Mouse (Mus musculus) forebrain, embryonic 14.5 days (tissue): ENCODE results near the gene Plekhg3. TPM values are rescaled to one million over a fixed set of nuclear protein-coding genes. Genes with fewer than 3 reads are reported as not detected.

ENCODE experiments used
- ATAC-seq: fragments of 200-750 bp; cut with Nextera tagmentation; 2 replicates; pipeline ENCODE4 v1.8.0; 2017; ENCODE audit warnings: mild to moderate bottlenecking, moderate library complexity
- DNase-seq: peaks from one replicate; pipeline ENCODE4 v3.0.0-alpha.2; 2015; ENCODE audit warnings: low spot score
- H3K27ac ChIP-seq: fragments of 300-500 bp; sonication (generic); 2 replicates; pipeline ENCODE4 v1.5.1; 2014; ENCODE audit warnings: low read depth, mild to moderate bottlenecking, control low read depth, low read length, moderate library complexity
- H3K27me3 ChIP-seq: fragments of 300-500 bp; sonication (generic); replicated peaks from 2 replicates; pipeline ENCODE4 v1.6.1; 2014; ENCODE audit warnings: low read length, control low read depth, mixed read lengths; ENCODE audit not compliant: control insufficient read depth, insufficient read depth
- H3K36me3 ChIP-seq: fragments of 300-500 bp; sonication (generic); 2 replicates; pipeline ENCODE4 v1.6.1; 2014; ENCODE audit warnings: low read length, control low read depth; ENCODE audit not compliant: control insufficient read depth, insufficient read depth
- H3K4me1 ChIP-seq: fragments of 300-500 bp; sonication (generic); 2 replicates; pipeline ENCODE4 v1.6.1; 2014; ENCODE audit warnings: antibody characterized with exemption, low read length, control low read depth; ENCODE audit not compliant: control insufficient read depth, insufficient read depth
- H3K4me2 ChIP-seq: fragments of 300-500 bp; sonication (generic); 2 replicates; pipeline ENCODE4 v1.6.1; 2014; ENCODE audit warnings: mild to moderate bottlenecking, control low read depth, low read length
- H3K4me3 ChIP-seq: fragments of 300-500 bp; sonication (generic); 2 replicates; pipeline ENCODE4 v1.5.1; 2014; ENCODE audit warnings: low read depth, low read length, control low read depth
- H3K9ac ChIP-seq: fragments of 300-500 bp; sonication (generic); 2 replicates; pipeline ENCODE4 v1.6.1; 2014; ENCODE audit warnings: mild to moderate bottlenecking, low read length, control low read depth, moderate library complexity
- H3K9me3 ChIP-seq: fragments of 300-500 bp; sonication (generic); replicated peaks from 2 replicates; pipeline ENCODE4 v1.6.1; 2016; ENCODE audit warnings: low read length, control low read depth, mixed read lengths; ENCODE audit not compliant: control insufficient read depth
- WGBS: fragments of 180-500 bp; shearing (Covaris S2); extraction: QIAGEN DNeasy Blood & Tissue Kit; methylation state at CpG from one replicate; pipeline ENCODE4 v1.1.7; 2014; 5-methylcytosine and 5-hydroxymethylcytosine counted together
- polyA plus RNA-seq: library from polyadenylated mRNA; unstranded; fragments of >200 nt; fragmentation: Nextera tagmentation; extraction: Ambion mirVana; gene quantifications from 2 replicates; pipeline ENCODE4 v1.2.1, GENCODE M21; 2014

The Plekhg3 gene
- polyA plus RNA-seq, 1 experiment from 2014 or later, result 0.47 TPM

DNA sequence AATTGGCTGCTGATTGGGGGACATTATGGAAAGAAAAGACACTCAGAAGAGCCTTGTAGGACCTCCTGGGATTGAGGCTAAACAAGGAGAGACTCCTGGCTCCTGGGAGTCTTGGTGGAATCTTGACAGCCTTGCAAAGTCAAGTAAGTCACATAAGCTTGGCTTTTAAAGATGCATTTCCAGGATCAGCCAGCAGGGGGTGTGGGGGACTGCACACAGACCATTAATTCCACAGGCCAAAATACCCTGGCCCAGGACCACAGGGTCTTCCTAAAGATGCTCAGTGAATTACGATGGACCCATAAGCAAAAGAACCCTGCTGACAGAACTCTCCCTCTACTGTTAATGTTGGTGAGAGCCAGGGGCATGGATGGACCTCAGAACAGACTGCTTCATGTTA is 61.5 kb downstream of the Plekhg3 start:
- Histone ChIP-seq H3K27me3 (no peaks in the 10 kb centered on the region), H3K36me3 (no peaks in the 10 kb centered on the region), H3K4me1 (peaks cover 9% of the 10 kb centered on the region; the same call in 1 of the 2 replicates), H3K27ac (no peak overlapping the region), H3K4me2 (no peak overlapping the region), H3K4me3 (no peak overlapping the region), H3K9ac (no peak overlapping the region), H3K9me3 (no peaks in the 10 kb centered on the region)
- 31% methylated on average over 1 of the region's 1 CpGs for WGBS
- DNase-seq, result peak; percentile 66
- 0 out of 2 replicates have a peak, but pooled peaks have one; percentile 33 for ATAC-seq

DNA sequence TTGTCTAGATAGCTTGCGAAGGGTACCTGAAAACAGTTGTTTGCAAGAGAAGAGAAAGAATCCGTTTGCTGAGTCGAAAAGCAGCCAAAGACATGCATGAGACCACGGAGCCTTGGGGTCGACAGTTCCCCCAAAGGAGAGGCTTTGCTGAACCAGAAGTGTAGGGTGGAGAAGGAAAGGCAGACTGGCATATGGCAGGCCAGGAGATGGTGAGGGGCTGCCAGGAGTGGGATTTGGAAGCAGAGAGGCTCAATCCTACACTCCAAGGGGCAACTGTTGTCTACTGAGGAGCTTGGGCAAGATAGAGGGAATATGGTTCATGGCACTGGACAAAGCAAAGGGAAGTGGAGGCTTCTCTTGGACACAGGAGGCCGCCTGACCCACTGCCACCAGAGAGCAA is 62.6 kb downstream of the Plekhg3 start:
- no peak overlapping the region for H3K4me2 ChIP-seq
- H3K27me3 ChIP-seq, result no peaks in the 10 kb centered on the region
- peaks cover 9% of the 10 kb centered on the region; the same call in 1 of the 2 replicates for H3K4me1 ChIP-seq
- no peaks in the 10 kb centered on the region for H3K36me3 ChIP-seq
- ATAC-seq, result no peak
- no peak for DNase-seq
- H3K9ac ChIP-seq, result no peak overlapping the region
- WGBS, result 81% methylated on average over 6 of the region's 6 CpGs
- no peaks in the 10 kb centered on the region for H3K9me3 ChIP-seq
- H3K27ac ChIP-seq, result no peak overlapping the region
- H3K4me3 ChIP-seq, result no peak overlapping the region

DNA sequence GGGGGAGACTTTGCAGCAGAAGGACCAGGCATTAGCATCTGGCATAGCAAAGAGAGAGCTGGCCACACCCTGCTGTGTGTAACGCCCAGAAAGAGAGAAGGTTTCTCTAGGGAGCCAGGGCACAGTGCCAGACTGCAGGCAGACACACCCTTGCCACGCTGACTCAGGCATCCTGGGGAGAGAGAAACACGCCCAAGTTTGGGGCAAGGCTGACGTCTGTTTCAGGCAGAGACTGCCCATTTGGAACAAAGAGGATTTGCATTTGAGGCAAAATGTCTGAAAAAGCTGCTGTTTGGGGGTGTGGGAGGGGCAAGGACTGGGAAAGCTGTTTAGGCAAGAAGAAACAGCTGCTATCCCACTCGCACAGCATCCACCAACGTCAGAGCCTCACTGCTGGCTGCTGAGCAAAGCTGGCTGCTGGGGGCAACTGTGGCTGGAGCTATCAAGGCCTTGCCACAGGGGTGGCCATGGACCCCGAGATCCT is 63.2 kb downstream of the Plekhg3 start:
- WGBS, result 5% methylated on average over 7 of the region's 7 CpGs
- DNase-seq, result peak; percentile 67
- H3K4me2 ChIP-seq, result no peak overlapping the region
- H3K9me3 ChIP-seq, result no peaks in the 10 kb centered on the region
- no peak overlapping the region for H3K4me3 ChIP-seq
- H3K4me1 ChIP-seq, result peaks cover 9% of the 10 kb centered on the region; the same call in 1 of the 2 replicates
- ATAC-seq, result peak; percentile 38
- no peak overlapping the region for H3K27ac ChIP-seq
- H3K36me3 ChIP-seq, result no peaks in the 10 kb centered on the region
- no peaks in the 10 kb centered on the region for H3K27me3 ChIP-seq
- no peak overlapping the region for H3K9ac ChIP-seq

DNA sequence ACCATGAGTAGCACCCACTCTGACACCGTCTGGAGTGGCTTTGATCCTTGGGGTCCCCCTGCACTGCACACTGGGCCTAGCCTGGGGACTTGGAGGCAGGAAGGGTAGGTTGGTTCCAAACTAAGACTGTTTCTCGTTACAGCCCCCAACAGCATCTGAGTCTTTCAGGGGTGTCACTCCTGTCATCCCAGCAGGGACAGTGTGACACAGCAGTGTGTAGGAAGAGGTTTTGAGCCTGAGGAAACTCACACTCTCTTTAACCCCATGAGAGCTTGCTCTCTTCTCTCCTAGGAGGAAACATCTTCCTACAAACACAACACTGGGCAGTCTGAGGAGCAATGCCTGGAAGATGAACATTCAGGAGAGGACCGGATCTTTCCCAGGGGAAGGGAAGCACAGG is 63.9 kb downstream of the Plekhg3 start:
- no peak overlapping the region for H3K4me3 ChIP-seq
- 56% methylated on average over 3 of the region's 3 CpGs for WGBS
- H3K27me3 ChIP-seq, result no peaks in the 10 kb centered on the region
- H3K4me2 ChIP-seq, result no peak overlapping the region
- DNase-seq (no peak), ATAC-seq (peak; percentile 10; the same call in 1 of the 2 replicates)
- peaks cover 9% of the 10 kb centered on the region; the same call in 1 of the 2 replicates for H3K4me1 ChIP-seq
- H3K9me3 ChIP-seq, result no peaks in the 10 kb centered on the region
- no peak overlapping the region for H3K9ac ChIP-seq
- no peaks in the 10 kb centered on the region for H3K36me3 ChIP-seq
- no peak overlapping the region for H3K27ac ChIP-seq

DNA sequence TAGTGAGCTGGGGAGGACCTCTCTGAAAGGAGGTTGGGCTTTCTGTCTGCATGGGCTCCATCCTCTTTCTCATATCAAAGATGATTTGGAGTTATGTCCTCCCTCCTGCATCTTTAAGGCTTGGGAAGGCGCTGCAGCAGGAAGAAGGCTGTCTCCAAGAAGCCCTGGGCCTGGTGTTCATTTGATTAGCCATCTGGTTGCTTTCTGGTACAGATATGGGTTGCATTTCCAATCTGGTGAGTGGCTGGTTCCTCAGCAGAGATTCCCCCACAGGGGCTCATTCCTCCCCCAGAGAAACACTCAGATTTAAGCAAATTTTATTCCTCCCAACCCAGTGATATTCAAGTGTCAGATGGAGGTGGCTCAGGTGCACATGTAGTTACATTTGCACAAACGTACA is 65.1 kb downstream of the Plekhg3 start:
- Histone ChIP-seq H3K36me3 (no peaks in the 10 kb centered on the region), H3K4me3 (no peak overlapping the region), H3K9ac (no peak overlapping the region; the same call in 1 of the 2 replicates), H3K27me3 (no peaks in the 10 kb centered on the region), H3K27ac (no peak overlapping the region), H3K9me3 (no peaks in the 10 kb centered on the region), H3K4me1 (peaks cover 9% of the 10 kb centered on the region; the same call in 1 of the 2 replicates), H3K4me2 (no peak overlapping the region)
- DNase-seq (no peak), ATAC-seq (no peak)
- WGBS, result 78% methylated on average over 2 of the region's 2 CpGs

DNA sequence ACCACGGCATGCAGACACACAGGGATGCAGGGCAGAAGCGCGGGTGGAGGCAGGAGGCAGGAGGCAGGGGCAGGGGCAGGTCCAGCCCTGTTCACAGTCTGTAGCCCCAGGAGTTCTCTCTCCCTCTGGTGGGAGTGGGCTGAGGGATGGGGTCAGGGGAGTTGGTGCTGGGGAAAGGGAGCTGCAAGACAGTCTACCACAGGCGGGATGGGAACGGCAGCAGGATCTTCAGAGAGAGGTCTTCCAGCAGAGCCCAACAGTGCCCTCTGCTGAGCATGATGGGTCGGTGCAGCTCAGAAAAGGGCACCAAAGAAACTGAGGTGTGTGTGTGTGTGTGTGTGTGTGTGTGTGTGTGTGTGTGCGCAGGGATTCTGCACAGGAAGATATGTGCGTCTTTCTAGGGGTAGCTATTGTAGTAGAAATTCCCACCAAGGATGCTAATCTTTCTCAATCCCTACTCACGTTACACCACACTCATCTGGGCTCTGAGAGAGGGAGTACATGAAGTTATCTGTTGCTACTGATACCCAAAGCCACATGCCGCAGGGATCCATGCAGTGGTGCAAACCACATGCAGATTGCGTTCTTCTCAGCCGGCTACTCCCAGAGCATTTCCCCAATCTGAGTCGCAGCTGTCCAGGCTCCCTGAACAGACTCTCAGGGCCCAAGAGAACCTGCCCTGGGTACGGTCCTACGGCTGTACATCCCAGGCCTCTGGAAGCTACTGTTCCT is 65.8 kb downstream of the Plekhg3 start:
- Histone ChIP-seq H3K9me3 (no peaks in the 10 kb centered on the region), H3K27ac (no peak overlapping the region), H3K9ac (no peak overlapping the region; the same call in 1 of the 2 replicates), H3K27me3 (no peaks in the 10 kb centered on the region), H3K4me2 (no peak overlapping the region), H3K4me3 (no peak overlapping the region), H3K4me1 (peaks cover 9% of the 10 kb centered on the region; the same call in 1 of the 2 replicates), H3K36me3 (no peaks in the 10 kb centered on the region)
- DNase-seq, result peak; percentile 80
- peak; percentile 53 for ATAC-seq
- WGBS, result 55% methylated on average over 15 of the region's 15 CpGs

DNA sequence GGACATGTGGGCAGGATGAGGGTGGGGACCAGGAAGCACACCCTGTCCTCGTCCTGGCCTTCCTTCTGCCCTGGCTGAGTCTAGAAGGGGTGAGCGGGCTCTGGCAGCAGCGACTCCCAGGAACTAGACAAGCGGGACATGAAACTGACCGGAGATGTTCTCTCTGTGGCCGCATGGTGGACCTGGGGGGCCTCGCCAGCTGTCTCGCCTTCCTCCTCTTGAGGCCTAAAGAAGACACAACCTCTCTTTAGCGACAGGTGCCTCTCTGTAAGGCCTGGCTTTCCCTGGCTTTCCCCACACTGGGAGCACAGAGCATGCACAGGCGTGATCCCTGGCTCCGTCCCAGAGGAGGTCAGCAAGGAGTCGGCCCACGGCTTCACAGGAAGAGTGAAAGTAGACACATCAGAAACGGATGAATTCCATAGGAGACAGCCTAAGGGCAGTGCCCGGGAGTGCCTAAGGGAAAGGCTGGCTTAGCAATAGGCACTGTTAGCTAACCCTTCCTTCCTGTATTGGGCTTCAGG is 66.9 kb downstream of the Plekhg3 start:
- Histone ChIP-seq H3K9ac (no peak overlapping the region), H3K9me3 (no peaks in the 10 kb centered on the region), H3K4me1 (peaks cover 9% of the 10 kb centered on the region; the same call in 1 of the 2 replicates), H3K27ac (no peak overlapping the region), H3K27me3 (no peaks in the 10 kb centered on the region), H3K4me2 (no peak overlapping the region), H3K36me3 (no peaks in the 10 kb centered on the region), H3K4me3 (no peak overlapping the region)
- no peak for ATAC-seq
- DNase-seq, result no peak
- WGBS, result 82% methylated on average over 15 of the region's 15 CpGs

DNA sequence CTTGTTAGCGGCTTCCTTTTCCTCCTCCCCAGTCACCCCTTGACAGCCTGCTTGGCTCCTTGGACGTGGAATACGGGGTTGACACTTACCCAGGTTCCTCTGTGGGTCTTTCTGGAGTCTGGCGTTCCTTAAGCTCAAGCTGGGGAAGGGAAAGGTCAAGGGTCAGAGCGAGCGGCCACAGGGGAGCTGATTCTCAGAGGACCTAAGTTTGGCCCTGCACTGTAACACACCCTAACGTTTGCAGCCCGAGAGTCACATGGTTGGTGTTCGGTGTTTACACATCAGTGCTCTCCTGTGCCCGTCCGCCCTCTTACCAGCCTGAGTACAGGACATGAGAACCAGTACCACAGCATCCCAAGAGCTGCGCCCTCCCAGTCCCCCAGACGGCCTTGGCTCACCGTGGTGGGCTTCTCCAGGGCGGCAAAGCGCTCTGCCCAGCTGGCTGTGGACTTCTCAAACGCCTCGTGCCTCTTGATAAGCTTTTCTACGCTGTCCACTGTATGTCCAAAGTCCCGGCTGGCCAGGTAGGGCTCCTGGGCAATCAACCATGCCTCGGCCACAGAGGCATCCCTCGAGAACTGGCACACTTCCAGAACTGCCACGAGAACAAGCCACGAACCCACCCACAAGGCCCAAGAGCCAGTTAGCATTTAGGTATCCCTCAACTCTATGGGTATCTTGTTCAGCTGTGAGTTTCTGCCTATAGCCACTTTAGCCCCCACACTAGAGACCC is 67.7 kb downstream of the Plekhg3 start:
- ATAC-seq, result no peak

More for the DNA sequence above, 67.7 kb downstream of the Plekhg3 start:
- Histone ChIP-seq H3K4me3 (no peak overlapping the region), H3K9me3 (no peaks in the 10 kb centered on the region), H3K4me1 (peaks cover 9% of the 10 kb centered on the region; the same call in 1 of the 2 replicates), H3K9ac (no peak overlapping the region), H3K36me3 (no peaks in the 10 kb centered on the region), H3K27me3 (no peaks in the 10 kb centered on the region), H3K27ac (no peak overlapping the region), H3K4me2 (no peak overlapping the region)
- no peak for DNase-seq
- WGBS, result 80% methylated on average over 24 of the region's 24 CpGs
